Mouse (Mus musculus) frontal cortex, postnatal 10 days (tissue): ENCODE measurements around the gene Sgms1.

ENCODE experiments used
- DNase-seq, 2 experiments: peaks; one replicate each; pipeline ENCODE4 v3.0.0; 2022; ENCODE audit warnings: low spot score in 2 of 2, mixed read lengths in 1 of 2

Sgms1 gene

DNA sequence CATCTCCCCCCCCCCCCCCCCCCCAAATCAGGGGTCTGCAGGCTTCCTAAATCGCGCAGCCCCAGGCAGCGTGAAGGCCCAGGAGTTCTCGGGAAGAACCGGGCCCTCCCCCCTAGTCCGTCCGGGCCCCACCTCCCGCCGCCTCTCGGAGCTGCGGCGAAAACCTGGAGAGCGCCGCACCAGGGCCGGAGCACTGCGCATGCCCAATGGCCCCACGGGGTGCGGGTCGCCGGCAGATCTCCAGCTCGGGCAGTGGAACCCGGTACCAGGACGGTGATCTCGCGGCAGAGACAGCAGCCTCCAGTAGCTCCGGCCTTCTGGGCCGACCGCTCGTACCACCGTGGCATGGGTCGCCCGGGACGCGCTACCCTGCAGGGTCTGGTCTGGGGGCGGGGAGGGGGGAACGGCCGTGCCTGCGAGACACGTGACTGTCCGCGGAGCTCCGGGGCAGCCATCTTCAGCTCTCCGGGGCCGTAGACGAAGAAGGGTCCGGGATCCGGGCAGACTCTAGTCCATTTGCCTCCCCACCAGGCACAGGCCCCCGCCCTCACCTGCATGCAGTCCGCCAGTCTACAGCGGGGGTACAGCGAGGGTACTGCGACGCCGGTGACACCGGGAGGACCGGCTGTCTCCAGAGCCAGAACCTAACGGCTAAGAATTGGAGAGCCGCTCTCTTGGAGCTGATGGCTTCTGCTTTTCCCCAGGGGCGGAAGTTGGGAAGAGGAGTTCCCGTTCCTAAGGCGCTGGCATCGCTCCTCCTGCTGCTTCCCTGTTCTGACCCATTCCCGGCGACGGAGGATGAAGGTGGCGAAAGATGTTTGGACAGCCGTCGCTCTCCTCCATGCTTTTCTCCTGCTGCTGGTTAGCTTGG lies at the start of gene Sgms1:
TSS of gene Sgms1 (minus strand) at position 714 of the 871 bp plus-strand sequence.
- DNase-seq = peak; percentile 83 to 91

DNA sequence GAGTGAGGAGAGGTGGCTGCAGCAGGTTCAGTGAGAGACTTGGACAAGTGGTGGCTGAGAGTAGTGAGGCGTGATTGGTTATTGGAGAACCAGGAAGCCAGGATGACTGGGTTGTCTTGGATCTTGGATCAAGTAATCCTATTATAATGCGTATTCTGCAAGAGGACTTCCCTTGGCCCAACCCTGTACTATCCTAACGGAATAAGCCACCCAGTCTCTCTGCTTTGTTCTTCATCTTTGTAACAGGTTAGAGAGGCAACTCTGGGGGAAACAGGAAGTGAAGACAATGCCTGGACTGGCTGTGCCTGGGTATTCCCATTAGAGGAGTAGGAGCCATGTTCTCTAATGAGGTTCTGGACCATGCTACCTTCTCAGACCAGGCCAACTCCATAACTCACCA lies 36.3 kb upstream of the Sgms1 start:
- DNase-seq = no peak

DNA sequence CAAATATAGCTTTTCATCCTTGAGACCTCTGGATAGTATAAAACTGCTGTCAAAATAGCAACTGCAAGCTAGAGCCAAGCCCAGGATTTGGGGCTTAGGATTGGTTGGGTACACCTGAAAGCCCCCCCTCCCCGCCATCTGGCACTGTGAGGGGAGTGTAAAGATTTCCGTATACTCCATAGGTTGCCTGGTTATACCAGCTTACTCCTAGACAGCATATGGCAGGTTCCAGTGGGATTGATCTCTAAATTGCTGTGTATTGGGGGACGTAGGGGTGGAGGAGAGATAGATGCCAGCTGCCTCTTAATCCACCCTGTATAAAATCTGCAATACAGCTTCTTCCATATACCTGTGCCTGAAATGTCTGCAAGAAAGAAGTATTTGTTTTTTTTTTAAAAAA lies 35.2 kb upstream of the Sgms1 start:
- no peak for DNase-seq

DNA sequence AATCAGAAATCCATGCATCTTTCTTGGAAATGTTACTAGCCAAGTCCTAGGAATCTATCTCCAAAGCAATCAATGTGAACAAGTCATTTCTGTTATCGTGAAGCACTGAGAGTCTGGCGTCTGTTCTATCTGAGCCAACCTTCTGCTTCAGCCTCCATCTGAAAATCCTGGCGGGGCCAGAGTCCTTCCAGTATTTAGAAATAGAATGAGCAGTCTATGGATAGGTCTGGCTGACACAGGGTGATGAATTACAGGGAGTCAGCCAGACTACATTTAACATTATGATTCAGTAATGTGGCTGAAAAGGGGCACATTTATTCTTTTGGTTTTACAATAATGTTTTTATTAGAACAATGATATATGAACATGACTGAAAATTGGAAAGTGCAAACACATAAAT lies 29.6 kb upstream of the Sgms1 start:
- no peak for DNase-seq

DNA sequence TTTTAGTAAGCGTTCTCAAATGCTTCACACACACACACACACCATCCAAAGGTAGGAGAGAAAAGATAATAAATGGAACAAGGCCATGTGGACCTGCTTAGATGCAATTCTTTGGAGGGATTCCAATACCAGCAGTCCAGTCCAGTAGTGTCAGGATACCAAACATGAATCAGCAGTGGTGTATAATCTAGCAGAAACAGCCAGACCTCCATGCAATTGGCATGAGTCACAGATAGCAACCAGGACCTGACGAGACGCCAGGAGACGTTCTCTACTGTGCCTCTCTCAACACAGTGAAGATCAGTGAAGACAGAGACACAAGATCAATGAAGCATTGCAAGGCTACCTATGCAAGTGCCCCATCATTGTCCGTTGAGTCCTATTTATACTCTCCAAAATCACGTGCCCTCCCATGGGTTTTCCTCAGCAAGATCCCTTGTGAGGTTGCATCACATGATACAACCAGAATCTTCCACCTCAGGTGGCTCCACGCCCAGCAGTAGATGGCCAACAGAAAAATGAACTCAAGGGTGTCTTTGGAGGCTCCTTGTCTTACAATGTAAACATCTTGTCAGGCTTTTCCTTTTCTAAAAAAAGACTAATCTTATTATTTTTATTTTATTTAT lies 27.3 kb upstream of the Sgms1 start:
- DNase-seq = no peak

DNA sequence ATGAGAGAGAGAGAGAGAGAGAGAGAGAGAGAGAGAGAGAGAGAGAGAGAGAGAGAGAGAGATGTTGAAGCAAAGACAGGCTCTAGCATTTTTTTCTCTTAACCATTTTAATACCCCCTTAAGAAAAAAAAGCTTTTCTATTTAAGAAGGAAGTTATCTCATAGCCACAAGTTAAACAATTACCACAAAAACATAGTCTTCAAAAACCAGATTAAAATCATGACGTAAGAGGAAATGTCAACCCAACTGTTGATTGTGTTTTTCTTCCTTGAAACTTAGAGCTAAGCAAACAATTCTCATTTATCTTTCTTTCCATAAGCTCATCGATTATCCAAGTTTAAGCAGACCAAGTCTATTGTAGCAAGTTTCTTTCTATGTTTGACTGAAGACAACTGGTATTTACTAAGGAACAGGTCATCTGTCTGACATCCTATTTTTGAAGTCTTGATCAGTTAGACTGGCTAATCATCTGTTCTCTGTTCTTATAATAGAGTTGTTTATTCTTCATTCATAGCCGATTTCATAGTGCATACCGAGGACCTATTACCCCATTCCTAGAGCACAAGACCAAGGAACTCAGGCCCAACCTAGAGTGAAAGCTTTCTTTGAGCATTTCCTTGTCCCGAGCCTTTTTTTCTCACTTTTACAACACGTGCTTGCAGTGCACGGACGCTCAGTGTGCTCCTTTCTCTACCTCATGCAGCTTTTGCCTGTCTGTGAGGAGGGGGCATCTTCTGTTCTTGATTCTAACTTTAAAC lies 20.3 kb upstream of the Sgms1 start:
- no peak for DNase-seq

DNA sequence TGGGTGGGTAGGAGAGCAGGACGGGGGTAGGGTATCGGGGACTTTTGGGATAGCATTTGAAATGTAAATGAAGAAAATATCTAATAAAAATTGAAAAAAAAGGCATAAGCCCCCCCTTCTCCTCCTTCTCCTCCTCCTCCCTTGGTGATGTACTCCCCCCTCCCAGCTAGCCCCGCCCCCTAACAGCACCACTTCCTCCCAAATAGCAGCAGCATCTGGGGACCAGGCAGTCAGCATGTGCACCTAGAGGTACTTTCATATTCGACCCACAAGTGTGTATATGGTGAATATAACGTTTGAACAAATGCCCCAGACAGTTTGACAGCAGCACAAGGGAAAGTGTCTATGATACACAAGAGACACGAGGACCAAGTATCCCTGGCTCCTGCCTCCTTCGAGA lies 17.2 kb upstream of the Sgms1 start:
- DNase-seq = no peak

DNA sequence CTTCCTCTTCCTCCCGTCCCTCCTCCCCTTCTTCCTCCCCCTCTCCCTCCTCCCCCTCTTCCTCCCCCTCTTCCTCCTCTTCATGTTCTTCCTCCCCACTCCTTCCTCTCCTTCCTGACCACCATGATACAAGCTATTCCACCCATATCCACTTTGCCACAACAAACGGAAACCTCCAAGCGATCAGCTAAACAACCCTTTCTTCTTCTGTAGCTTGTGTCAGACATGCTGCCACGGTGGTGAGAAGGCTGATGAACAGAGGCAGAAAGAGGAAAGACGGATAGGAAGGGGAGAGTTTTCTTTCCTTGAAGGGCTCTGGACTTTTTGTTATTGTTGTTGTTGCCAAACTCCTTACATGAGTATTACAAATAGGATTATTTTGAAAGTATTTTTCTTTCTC lies 14.9 kb upstream of the Sgms1 start:
- no peak for DNase-seq

DNA sequence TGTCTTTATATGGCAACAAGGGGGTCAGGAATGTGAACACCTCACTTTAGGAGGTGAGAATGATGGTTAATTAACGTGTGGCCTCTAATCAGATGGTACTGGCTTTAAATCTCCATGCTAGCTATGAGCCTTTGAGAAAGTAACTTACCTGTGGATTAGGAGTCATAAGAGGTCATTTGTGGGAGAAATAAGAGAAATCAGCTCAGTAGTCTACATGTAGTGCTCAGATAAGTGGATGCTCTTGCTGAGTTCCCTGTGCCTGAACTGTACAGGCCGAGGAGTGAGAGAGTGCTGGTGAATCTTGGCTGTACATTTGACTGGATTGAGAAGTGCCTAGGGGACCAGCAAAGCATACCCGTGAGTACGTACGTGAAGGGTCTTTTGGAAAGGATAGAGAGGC lies 14.3 kb upstream of the Sgms1 start:
- no peak for DNase-seq

DNA sequence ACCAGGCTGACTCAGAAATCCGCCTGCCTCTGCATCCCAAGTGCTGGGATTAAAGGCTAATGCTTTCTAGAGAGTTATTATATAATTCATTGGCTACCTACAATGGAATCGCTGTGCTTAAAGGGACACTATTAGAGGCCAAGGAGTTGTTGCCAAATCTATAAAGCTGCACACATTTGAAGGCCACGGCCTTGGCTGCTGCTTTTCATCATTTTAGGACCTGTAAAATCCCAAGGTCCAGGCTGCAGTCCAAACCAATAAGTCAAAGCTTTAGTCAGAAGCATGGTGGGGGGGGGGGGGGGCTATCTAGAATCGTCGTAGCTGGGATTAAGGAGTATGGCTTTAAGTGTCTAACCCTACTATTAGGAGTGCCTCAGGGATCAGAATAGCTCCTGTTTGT lies 9.0 kb upstream of the Sgms1 start:
- DNase-seq = no peak

DNA sequence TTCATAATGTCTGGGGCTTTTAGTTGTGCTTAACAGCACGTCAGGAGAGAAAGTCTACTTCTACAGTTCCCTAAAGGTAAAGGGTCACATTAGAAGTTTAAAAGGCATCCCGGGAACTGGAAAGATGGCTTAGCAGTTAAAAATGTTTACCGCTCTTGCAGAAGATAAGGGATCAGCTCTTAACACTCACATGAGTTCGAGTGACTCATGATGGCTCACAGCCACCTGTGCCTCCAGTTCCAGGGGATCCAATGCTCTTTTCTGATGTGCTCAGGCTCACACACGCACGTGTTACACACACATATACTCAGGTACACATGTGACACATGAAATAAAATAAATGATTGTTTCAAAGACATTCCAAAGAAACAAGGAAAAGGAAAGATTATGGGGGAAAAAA lies 6.8 kb upstream of the Sgms1 start:
- no peak for DNase-seq

DNA sequence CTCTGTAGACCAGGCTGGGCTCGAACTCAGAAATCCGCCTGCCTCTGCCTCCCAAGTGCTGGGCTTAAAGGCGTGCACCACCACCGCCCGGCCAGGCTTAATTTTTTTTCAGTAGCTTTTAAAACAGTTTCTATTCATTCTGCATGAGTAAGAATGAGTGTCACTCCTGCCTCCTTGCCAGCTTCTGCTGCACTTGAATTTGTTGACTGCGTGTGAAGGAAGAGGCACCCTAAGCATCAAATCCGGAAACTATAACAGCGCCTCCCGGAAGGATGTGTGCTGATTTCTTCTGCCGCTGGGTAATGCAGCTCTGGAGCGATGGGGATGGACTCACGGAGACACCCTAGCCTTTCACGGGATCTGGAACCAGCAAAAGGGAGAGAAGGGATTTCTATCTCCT lies 5.3 kb upstream of the Sgms1 start:
- no peak for DNase-seq

DNA sequence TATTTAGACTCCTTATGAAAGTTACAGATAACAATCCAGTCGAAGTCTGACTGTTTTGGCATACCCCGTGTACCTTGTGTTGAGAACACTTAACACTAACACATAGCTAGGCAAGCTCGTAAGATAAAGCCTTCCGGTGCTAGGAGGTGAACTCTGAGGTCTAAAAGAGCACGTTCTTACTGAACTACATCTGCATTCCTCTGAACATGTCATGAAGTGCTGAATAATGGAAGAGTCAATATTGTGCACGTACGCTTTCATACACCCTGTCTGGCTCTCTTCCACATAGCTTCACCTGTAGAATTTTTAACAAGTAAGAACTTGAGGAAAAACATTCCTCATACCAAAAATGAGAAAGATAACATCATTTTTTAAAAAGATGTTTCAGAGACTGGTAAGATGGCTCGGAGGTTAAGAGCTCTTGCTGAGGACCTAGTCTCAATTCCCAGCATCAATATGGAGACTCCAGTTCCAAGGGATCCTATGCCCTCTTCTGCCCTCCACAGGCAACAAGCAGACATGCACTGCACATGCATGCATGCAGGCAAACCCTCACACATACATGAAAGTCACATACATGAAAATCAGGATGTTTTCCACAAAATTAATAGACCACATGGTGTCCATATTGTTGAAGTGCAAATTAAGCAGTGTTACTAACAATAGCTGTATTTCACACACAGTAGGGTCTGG lies 4.4 kb upstream of the Sgms1 start:
- DNase-seq = no peak

DNA sequence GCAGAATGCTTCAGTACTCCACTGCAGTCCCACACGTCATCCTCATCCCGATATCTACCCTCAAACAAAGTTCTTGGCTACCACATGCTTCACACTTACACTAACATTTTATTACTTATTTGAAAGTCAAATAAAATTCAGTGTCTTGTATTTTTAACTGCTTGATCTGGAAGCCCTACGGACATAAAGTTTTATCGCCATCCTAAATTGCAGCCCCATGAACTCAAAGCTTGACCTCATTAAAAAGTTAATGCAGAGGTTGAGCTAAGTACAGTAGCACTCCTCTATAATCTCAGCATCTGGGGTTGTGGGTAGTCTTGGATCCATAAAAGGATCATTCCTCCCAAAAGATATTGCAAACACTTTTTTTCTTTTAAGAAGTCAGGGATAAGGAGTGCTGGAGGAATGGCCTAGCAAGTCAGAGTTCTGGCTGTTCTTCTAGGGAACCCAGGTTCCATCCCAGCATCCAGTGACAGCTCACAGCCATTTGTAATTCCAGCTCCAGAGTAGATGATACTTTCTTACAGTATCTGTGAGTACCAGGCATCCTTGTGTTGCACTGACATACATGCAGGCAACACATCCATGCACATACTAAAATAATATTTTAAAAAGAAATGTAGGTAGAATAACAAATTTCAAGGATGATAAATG lies 3.7 kb upstream of the Sgms1 start:
- no peak for DNase-seq

DNA sequence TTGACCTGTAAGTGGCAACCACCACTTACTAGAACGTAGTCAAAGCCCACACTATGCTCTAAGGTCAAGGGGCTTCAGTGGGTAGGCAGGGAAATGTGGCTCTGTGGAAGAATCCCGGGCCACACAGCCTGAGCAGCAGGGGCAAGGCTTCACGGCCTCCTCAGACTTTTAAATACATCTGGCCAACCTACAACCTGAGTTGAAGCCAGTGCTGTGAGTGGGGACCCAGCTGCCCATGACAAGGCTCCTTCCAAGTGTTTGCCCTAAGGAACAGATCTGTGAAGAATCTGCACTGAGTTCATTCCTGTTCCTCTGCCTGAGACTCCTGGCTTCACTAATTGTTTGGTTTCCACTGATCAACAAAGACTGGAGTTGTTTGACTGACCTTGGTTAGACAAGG lies 1.9 kb upstream of the Sgms1 start:
- DNase-seq = no peak

DNA sequence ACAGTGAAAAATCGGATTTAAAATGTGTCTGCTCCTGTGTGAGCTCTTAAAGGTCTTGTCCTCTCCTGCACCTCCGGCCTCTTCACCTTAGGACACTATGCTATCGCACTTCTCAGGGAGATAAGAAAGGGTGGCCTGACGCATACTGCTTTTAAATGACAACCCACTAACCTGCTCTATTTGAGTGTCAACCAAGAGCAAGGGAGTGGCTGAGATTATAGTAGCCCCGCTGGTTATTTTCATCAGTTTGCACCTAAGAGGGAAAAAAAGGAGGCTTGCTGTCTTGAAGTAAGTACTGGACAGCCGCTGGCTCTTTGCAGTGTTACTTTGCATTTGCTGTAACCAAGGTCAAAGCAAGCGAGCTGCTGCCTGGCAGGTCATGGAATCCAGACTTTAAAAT lies 602 bp upstream of the Sgms1 start:
- DNase-seq = no peak

DNA sequence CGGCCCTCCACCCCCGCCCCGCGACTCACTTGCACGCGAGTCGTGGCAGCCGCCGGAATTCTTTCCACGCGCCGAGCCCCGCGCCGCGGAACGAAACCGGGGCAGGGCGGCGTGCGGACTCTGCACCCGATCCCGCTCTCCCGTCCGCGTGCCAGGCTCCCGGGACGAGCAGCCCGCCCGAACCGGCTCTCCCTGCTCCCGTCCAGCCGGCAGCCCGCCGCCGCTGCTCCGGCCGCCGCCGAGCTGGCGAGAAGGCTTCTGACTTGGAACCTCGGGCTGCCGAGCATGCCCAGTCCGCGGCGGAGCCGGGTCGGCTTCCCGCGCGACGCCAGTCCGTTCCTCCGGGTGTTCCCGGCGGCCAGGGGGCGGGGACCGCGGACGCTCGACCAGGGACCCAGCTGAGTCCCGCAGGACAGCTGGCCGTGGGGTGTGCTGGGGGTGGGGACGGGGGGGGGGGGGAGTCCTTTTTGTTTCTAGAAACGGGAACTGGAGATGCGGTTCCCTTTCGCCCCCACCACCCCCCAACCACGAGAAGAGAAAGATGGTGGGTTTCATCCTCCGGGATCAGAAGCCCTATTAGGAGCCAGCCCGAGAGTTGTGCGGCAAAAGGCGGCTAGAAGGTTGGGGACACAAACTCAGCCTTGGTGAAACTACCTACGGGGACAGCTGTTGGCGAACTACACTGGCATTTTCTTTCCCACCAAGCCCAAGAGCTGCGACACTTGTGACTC lies 1.2 kb downstream of the Sgms1 start:
- peak; percentile 91 to 93 for DNase-seq

DNA sequence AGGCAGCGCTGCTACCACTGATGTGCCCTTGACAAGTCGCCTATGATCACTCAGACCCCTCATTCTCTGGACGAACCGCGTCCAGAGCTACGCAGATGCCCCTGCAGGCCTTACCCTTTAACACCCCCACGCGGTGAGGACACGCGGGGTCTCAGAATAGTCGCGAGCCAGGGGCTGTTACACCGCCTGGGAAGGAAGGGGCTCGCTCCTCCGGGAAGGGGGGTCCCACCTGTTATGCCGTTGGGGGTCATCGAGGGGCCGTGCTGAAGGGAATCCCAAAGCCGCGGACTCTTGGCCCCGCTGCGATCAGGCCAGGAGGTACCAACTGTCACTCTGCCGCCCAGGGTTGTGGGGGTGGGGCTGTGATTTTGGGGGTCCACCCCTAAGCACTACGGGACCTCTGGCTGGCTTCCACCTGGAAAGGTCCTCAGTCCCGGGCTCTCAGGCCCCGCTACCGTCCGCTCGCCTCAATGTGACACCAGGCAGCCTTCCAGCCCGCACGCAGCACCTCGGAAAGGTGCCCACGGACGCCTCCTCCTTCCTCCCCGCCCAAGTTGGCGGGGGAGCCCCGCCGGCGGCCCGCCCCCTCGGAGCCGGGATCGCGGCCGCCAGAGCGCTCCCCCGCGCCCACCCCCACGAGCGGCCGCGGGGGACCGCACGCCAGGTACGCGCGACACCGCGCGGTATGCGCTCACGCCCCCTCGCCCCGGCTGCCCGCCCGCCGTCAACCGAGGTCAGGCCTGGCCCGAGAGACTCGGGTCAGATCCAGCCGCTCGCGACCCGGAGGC lies 1.9 kb downstream of the Sgms1 start:
- DNase-seq = peak; percentile 45 to 57

DNA sequence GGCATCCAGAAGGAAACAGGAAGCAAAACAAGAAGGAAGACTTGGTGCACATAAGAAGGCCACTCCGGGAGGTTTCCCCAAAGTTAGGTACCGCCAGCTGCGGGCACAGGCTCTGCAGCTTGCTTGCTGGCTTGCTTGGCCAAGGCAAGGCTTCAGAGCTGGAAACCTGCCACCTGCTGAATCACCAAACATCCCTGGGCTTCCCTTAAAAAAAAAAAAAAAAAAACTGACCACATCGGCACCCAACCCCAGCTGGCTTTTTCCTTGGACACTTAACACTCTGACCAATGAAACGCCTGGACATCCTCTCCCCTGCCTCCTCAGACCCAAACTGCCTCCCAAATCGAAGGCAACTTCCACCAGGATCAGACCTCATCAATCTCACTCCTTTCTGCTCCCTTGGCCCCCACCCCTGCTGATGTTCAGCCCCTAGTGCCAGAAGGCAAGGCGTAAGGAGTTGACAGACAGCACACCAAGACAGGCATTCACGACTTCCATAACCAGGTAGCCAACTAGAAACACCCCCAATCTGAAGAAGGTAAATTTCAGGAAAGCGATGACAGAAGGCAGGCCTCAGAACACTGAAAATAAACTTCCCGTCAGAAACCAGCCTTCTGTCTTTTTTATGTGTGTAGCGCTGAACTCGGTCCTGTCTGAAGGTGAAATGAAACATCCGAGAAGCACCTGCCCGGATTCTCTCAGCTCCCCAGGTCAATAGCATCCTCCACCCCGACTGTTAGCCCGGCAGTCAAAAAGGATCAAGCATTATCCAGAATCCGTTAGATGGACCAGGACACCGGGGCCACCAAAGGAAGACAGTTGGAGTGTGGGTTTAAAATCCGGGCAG lies 2.7 kb downstream of the Sgms1 start:
- DNase-seq = no peak
